Mouse (Mus musculus) lung, embryonic 14.5 days (tissue): Measurements from ENCODE around the gene Mal. TPM values are rescaled to one million over a fixed set of nuclear protein-coding genes. Genes with fewer than 3 reads are reported as not detected.

Experiments
- ATAC-seq: fragments of 200-750 bp; cut with Nextera tagmentation; 2 replicates; pipeline ENCODE4 v1.8.0; 2017; ENCODE audit warnings: mild to moderate bottlenecking, moderate TSS enrichment, moderate library complexity; ENCODE audit not compliant: insufficient read depth
- DNase-seq: peaks from one replicate; pipeline ENCODE4 v3.0.0-alpha.2; 2015
- H3K27ac ChIP-seq: fragments of 300-500 bp; sonication (generic); 2 replicates; pipeline ENCODE4 v1.5.1; 2014; ENCODE audit warnings: low read depth, mild to moderate bottlenecking, moderate library complexity
- H3K27me3 ChIP-seq: fragments of 300-500 bp; sonication (generic); 2 replicates; pipeline ENCODE4 v1.6.1; 2014; ENCODE audit warnings: low read length, control low read depth; ENCODE audit not compliant: insufficient read depth
- H3K36me3 ChIP-seq: fragments of 300-500 bp; sonication (generic); 2 replicates; pipeline ENCODE4 v1.6.1; 2014; ENCODE audit warnings: control low read depth; ENCODE audit not compliant: insufficient read depth
- H3K4me1 ChIP-seq: fragments of 300-500 bp; sonication (generic); 2 replicates; pipeline ENCODE4 v1.6.1; 2014; ENCODE audit warnings: antibody characterized with exemption, control low read depth; ENCODE audit not compliant: insufficient read depth
- H3K4me2 ChIP-seq: fragments of 300-500 bp; sonication (generic); 2 replicates; pipeline ENCODE4 v1.6.1; 2014; ENCODE audit warnings: mild to moderate bottlenecking
- H3K4me3 ChIP-seq: fragments of 300-500 bp; sonication (generic); 2 replicates; pipeline ENCODE4 v1.5.1; 2014; ENCODE audit warnings: low read depth, low read length
- H3K9ac ChIP-seq: fragments of 300-500 bp; sonication (generic); 2 replicates; pipeline ENCODE4 v1.6.1; 2014
- H3K9me3 ChIP-seq: fragments of 300-500 bp; sonication (generic); 2 replicates; pipeline ENCODE4 v1.6.1; 2016; ENCODE audit warnings: low read depth, low read length, control low read depth
- CTCF ChIP-seq: IDR thresholded peaks from 2 replicates; pipeline ENCODE4 v1.5.1; 2016; ENCODE audit warnings: antibody characterized with exemption, low read depth
- WGBS: fragments of 180-500 bp; shearing (Covaris S2); extraction: QIAGEN DNeasy Blood & Tissue Kit; methylation state at CpG from one replicate; pipeline ENCODE4 v1.1.7; 2014; 5-methylcytosine and 5-hydroxymethylcytosine counted together
- polyA plus RNA-seq: library from polyadenylated mRNA; unstranded; fragments of >200 nt; fragmentation: Nextera tagmentation; extraction: Ambion mirVana; gene quantifications from 2 replicates; pipeline ENCODE4 v1.2.1, GENCODE M21; 2014

Gene Mal
- 3.3 and 4.8 TPM in 2 replicates for polyA plus RNA-seq

- peak within 1 kb of the TSS; percentile 47 for H3K9ac ChIP-seq
- peak; percentile 15 for DNase-seq
- no peaks in the 10 kb centered on the region for H3K36me3 ChIP-seq
- H3K27ac ChIP-seq: peak within 1 kb of the TSS; percentile 42; the same call in 1 of the 2 replicates
- peaks cover 39% of the 10 kb centered on the region for H3K27me3 ChIP-seq
- peak within 1 kb of the TSS; percentile 38 for H3K4me3 ChIP-seq
- H3K4me1 ChIP-seq: no peaks in the 10 kb centered on the region
- no peaks in the 10 kb centered on the region for H3K9me3 ChIP-seq
- WGBS: under 1% methylated on average over 43 of the region's 43 CpGs
- H3K4me2 ChIP-seq: peak within 1 kb of the TSS; percentile 72
- TF ChIP-seq CTCF: no peak
- peak; percentile 21; the same call in 1 of the 2 replicates for ATAC-seq
Observed at GRCm38 (mm10) chr2:127656086-127656720, at the start of gene Mal. Gene Mal (minus strand): TSS chr2:127656695.

GRCm38 (mm10) chr2:127705267-127705666 is 48.8 kb upstream of the Mal start:
- Histone ChIP-seq H3K36me3 (no peaks in the 10 kb centered on the region), H3K9me3 (no peaks in the 10 kb centered on the region), H3K27ac (no peak overlapping the region), H3K4me1 (no peaks in the 10 kb centered on the region), H3K27me3 (no peaks in the 10 kb centered on the region), H3K4me3 (no peak overlapping the region), H3K4me2 (no peak overlapping the region), H3K9ac (no peak overlapping the region)
- ATAC-seq: no peak
- 81% methylated on average over 6 of the region's 6 CpGs for WGBS
- no peak for DNase-seq
- no peak for TF ChIP-seq CTCF

- WGBS: 82% methylated on average over 4 of the region's 4 CpGs
- Histone ChIP-seq H3K27ac (no peak overlapping the region), H3K4me3 (no peak overlapping the region), H3K27me3 (no peaks in the 10 kb centered on the region), H3K4me1 (no peaks in the 10 kb centered on the region), H3K36me3 (no peaks in the 10 kb centered on the region), H3K9me3 (no peaks in the 10 kb centered on the region), H3K4me2 (no peak overlapping the region), H3K9ac (no peak overlapping the region)
- DNase-seq: no peak
- ATAC-seq: no peak
- TF ChIP-seq CTCF: no peak
Observed at GRCm38 (mm10) chr2:127689239-127689638, 32.7 kb upstream of the Mal start.

- 39% methylated on average over 12 of the region's 12 CpGs for WGBS
- Histone ChIP-seq H3K36me3 (no peaks in the 10 kb centered on the region), H3K27ac (no peak overlapping the region), H3K4me3 (no peak overlapping the region), H3K9me3 (no peaks in the 10 kb centered on the region), H3K9ac (no peak overlapping the region), H3K4me2 (no peak overlapping the region), H3K27me3 (no peaks in the 10 kb centered on the region), H3K4me1 (no peaks in the 10 kb centered on the region)
- DNase-seq (peak; percentile 84), ATAC-seq (peak; percentile 73)
- peak; percentile 91 for TF ChIP-seq CTCF
Observed at GRCm38 (mm10) chr2:127683687-127684331, 27.3 kb upstream of the Mal start.

GRCm38 (mm10) chr2:127667843-127668506 is 11.5 kb upstream of the Mal start:
- no peak overlapping the region for H3K4me2 ChIP-seq
- H3K27me3 ChIP-seq: no peaks in the 10 kb centered on the region
- ATAC-seq (no peak), DNase-seq (peak; percentile 79)
- H3K9ac ChIP-seq: no peak overlapping the region
- no peaks in the 10 kb centered on the region for H3K9me3 ChIP-seq
- no peak overlapping the region for H3K4me3 ChIP-seq
- no peaks in the 10 kb centered on the region for H3K36me3 ChIP-seq
- no peak overlapping the region for H3K27ac ChIP-seq
- peak; percentile 75 for TF ChIP-seq CTCF
- no peaks in the 10 kb centered on the region for H3K4me1 ChIP-seq
- 20% methylated on average over 2 of the region's 2 CpGs for WGBS

GRCm38 (mm10) chr2:127667015-127667414 is 10.5 kb upstream of the Mal start:
- H3K4me2 ChIP-seq: no peak overlapping the region
- TF ChIP-seq CTCF: no peak
- H3K9me3 ChIP-seq: no peaks in the 10 kb centered on the region
- no peak overlapping the region for H3K9ac ChIP-seq
- H3K4me3 ChIP-seq: no peak overlapping the region
- no peaks in the 10 kb centered on the region for H3K36me3 ChIP-seq
- no peaks in the 10 kb centered on the region for H3K27me3 ChIP-seq
- no peaks in the 10 kb centered on the region for H3K4me1 ChIP-seq
- ATAC-seq (no peak; the same call in 1 of the 2 replicates), DNase-seq (no peak)
- no peak overlapping the region for H3K27ac ChIP-seq

- H3K27me3 ChIP-seq: no peaks in the 10 kb centered on the region
- no peaks in the 10 kb centered on the region for H3K4me1 ChIP-seq
- TF ChIP-seq CTCF: no peak
- ATAC-seq (no peak), DNase-seq (no peak)
- no peaks in the 10 kb centered on the region for H3K36me3 ChIP-seq
- 25% methylated on average over 2 of the region's 2 CpGs for WGBS
- H3K9me3 ChIP-seq: no peaks in the 10 kb centered on the region
- H3K4me3 ChIP-seq: no peak overlapping the region
- no peak overlapping the region for H3K4me2 ChIP-seq
- H3K27ac ChIP-seq: no peak overlapping the region
- H3K9ac ChIP-seq: no peak overlapping the region
Observed at GRCm38 (mm10) chr2:127662708-127663107, 6.2 kb upstream of the Mal start.
